Mouse (Mus musculus) CH12.LX (cell line): ENCODE measurements around the gene Far1. TPM values are rescaled to one million over a fixed set of nuclear protein-coding genes. Genes with fewer than 3 reads are reported as not detected.

ENCODE experiments used
- DNase-seq: peaks from one replicate; pipeline ENCODE4 v3.0.0-alpha.2; 2013; ENCODE audit errors: extremely low read depth
- H3K27ac ChIP-seq: 2 replicates; pipeline ENCODE4 v1.5.1; 2012; ENCODE audit warnings: low read depth, mild to moderate bottlenecking, control low read depth, moderate library complexity; ENCODE audit not compliant: insufficient read depth
- H3K27me3 ChIP-seq: replicated peaks from 2 replicates; pipeline ENCODE3; 2012; ENCODE audit warnings: inconsistent platforms
- H3K36me3 ChIP-seq, 2 experiments: replicated peaks in 1 of 2; 2 replicates each; pipeline versions ENCODE3 to v1.6.1; 2012; ENCODE audit warnings: inconsistent platforms in 1 of 2, low read length in 1 of 2, mild to moderate bottlenecking in 1 of 2, mixed read lengths in 1 of 2, moderate library complexity in 1 of 2; ENCODE audit not compliant: control insufficient read depth in 1 of 2, insufficient read depth in 1 of 2
- H3K4me1 ChIP-seq, 2 experiments: 2 replicates each; pipeline ENCODE4 v1.6.1; 2012; ENCODE audit warnings: inconsistent platforms in 1 of 2, moderate library complexity in 1 of 2; ENCODE audit not compliant: insufficient read depth in 2 of 2, control insufficient read depth in 1 of 2
- H3K4me2 ChIP-seq: 2 replicates; pipeline ENCODE4 v1.6.1; 2012; ENCODE audit warnings: low read depth, mild to moderate bottlenecking, control low read depth; ENCODE audit not compliant: poor library complexity, insufficient read depth, severe bottlenecking
- H3K4me3 ChIP-seq, 3 experiments: fragments of 150-350 bp in 1 of 3; sonication (generic) in 1 of 3; replicated peaks in 1 of 3; 2 replicates each; pipeline versions ENCODE3 to v1.5.1; 2011 to 2012; ENCODE audit warnings: low read depth in 2 of 3, low read length in 2 of 3, mild to moderate bottlenecking in 2 of 3, moderate library complexity in 2 of 3, control low read depth in 1 of 3, improper control_type of control experiment in 1 of 3, inconsistent platforms in 1 of 3, mixed read lengths in 1 of 3; ENCODE audit not compliant: poor library complexity in 1 of 3
- H3K79me2 ChIP-seq: replicated peaks from 2 replicates; pipeline ENCODE4 v1.6.1; 2012; ENCODE audit warnings: mild to moderate bottlenecking, moderate library complexity; ENCODE audit not compliant: control insufficient read depth, poor library complexity, insufficient read depth, severe bottlenecking; ENCODE audit errors: extremely low read depth
- H3K9ac ChIP-seq: 2 replicates; pipeline ENCODE4 v1.6.1; 2012; ENCODE audit warnings: low read depth, mild to moderate bottlenecking, control low read depth, moderate library complexity; ENCODE audit not compliant: insufficient read depth
- H3K9me3 ChIP-seq: replicated peaks from 2 replicates; pipeline ENCODE3; 2012; ENCODE audit warnings: low read length, inconsistent platforms, mixed read lengths
- BHLHE40 ChIP-seq: IDR thresholded peaks from 2 replicates; pipeline ENCODE4 v1.6.1; 2011; ENCODE audit warnings: mild to moderate bottlenecking, low read depth, low read length, improper control_type of control experiment
- CTCF ChIP-seq, 2 experiments: IDR thresholded peaks in 1 of 2; conservative IDR thresholded peaks in 1 of 2; 2 replicates each; pipeline ENCODE4 v1.5.1; 2011 to 2012; ENCODE audit warnings: low read depth in 2 of 2, low read length in 2 of 2, improper control_type of control experiment in 1 of 2, inconsistent platforms in 1 of 2, mild to moderate bottlenecking in 1 of 2, moderate library complexity in 1 of 2
- ELF1 ChIP-seq: IDR thresholded peaks from 2 replicates; pipeline ENCODE4 v1.6.1; 2014; ENCODE audit warnings: low read depth, mild to moderate bottlenecking, inconsistent platforms, low read length, improper control_type of control experiment
- EP300 ChIP-seq: IDR thresholded peaks from 2 replicates; pipeline ENCODE4 v1.6.1; 2011; ENCODE audit warnings: low read length, improper control_type of control experiment
- ETS1 ChIP-seq: conservative IDR thresholded peaks from 2 replicates; pipeline ENCODE4 v1.6.1; 2012; ENCODE audit warnings: low read depth, mild to moderate bottlenecking, inconsistent platforms, low read length, improper control_type of control experiment, moderate library complexity
- HCFC1 ChIP-seq: IDR thresholded peaks from 2 replicates; pipeline ENCODE4 v1.6.1; 2012; ENCODE audit warnings: low read depth, mild to moderate bottlenecking, inconsistent platforms, low read length, improper control_type of control experiment
- IRF4 ChIP-seq: IDR thresholded peaks from 2 replicates; pipeline ENCODE4 v1.6.1; 2014; ENCODE audit warnings: low read depth, mild to moderate bottlenecking, inconsistent platforms, low read length, improper control_type of control experiment
- JUN ChIP-seq: IDR thresholded peaks from 2 replicates; pipeline ENCODE4 v1.6.1; 2011; ENCODE audit warnings: low read depth, mild to moderate bottlenecking, low read length, improper control_type of control experiment, moderate library complexity; ENCODE audit not compliant: insufficient read depth
- JUND ChIP-seq: conservative IDR thresholded peaks from 2 replicates; pipeline ENCODE4 v1.6.1; 2011; ENCODE audit warnings: low read depth, low read length, improper control_type of control experiment
- KAT2A ChIP-seq: IDR thresholded peaks from 2 replicates; pipeline ENCODE4 v1.6.1; 2012; ENCODE audit warnings: low read length, improper control_type of control experiment, inconsistent platforms; ENCODE audit not compliant: insufficient replicate concordance
- NELFE ChIP-seq: IDR thresholded peaks from 2 replicates; pipeline ENCODE4 v1.6.1; 2011; ENCODE audit warnings: low read depth, low read length, improper control_type of control experiment
- POLR2A ChIP-seq: IDR thresholded peaks from 2 replicates; pipeline ENCODE4 v1.6.1; 2011; ENCODE audit warnings: low read depth, mild to moderate bottlenecking, improper control_type of control experiment, low read length
- SIN3A ChIP-seq: IDR thresholded peaks from 2 replicates; pipeline ENCODE4 v1.6.1; 2012; ENCODE audit warnings: low read length, improper control_type of control experiment, inconsistent platforms
- SMC3 ChIP-seq: IDR thresholded peaks from 2 replicates; pipeline ENCODE4 v1.6.1; 2011; ENCODE audit warnings: low read depth, low read length, improper control_type of control experiment
- USF1 ChIP-seq: IDR thresholded peaks from 2 replicates; pipeline ENCODE4 v1.6.1; 2014; ENCODE audit warnings: low read depth, mild to moderate bottlenecking, inconsistent platforms, low read length, improper control_type of control experiment
- ZKSCAN1 ChIP-seq: IDR thresholded peaks from 2 replicates; pipeline ENCODE4 v1.6.1; 2012; ENCODE audit warnings: low read depth, inconsistent platforms, low read length, improper control_type of control experiment, borderline replicate concordance
- ZMIZ1 ChIP-seq: IDR thresholded peaks from 2 replicates; pipeline ENCODE4 v1.6.1; 2012; ENCODE audit warnings: low read depth, mild to moderate bottlenecking, inconsistent platforms, low read length, improper control_type of control experiment
- dilution Hi-C: fragments of 300-500 bp; cut with MboI; formaldehyde crosslinking; loops from 2 replicates; pipeline ENCODE4 v1.14.3; 2020; ENCODE audit warnings: low sequenced_read_pairs; ENCODE audit not compliant: extremely low pct_unique_long_range_greater_than_20kb, extremely low pct_ligation_motif_present
- in situ Hi-C: fragments of 300-500 bp; cut with MboI; formaldehyde crosslinking; loops from 3 replicates; pipeline ENCODE4 v1.14.3; 2019; ENCODE audit warnings: low sequenced_read_pairs, low pct_ligation_motif_present, low pct_unique_long_range_greater_than_20kb, mixed read lengths
- polyA plus RNA-seq: library from polyadenylated mRNA; unstranded; fragments of >175 nt; gene quantifications from 2 replicates; pipeline ENCODE4 v1.2.1, GENCODE M21; 2012; ENCODE audit warnings: low read depth; ENCODE audit not compliant: insufficient read length
- total RNA-seq, 2 experiments: library from RNA; depleted of rRNA; stranded (reverse); fragments of 300-350 nt in 1 of 2; fragments of >200 nt in 1 of 2; gene quantifications; 2 replicates each; pipeline ENCODE4 v1.2.3; 2012 to 2014

Far1 gene
- total and polyA plus RNA-seq, 3 experiments = 73.4 to 170 (median 97.3) TPM

- no peak overlapping the region for H3K4me3 ChIP-seq
- H3K4me1 ChIP-seq = peaks cover 4 to 6% of the 10 kb centered on the region in 2 experiments; a peak in 2 of 4 replicates
- TF ChIP-seq JUN (peak; percentile 35; the same call in 1 of the 2 replicates), USF1 (no peak), BHLHE40 (peak; percentile 69), JUND (peak; percentile 74), KAT2A (no peak), POLR2A (no peak), HCFC1 (no peak), EP300 (peak; percentile 80), IRF4 (peak; percentile 74), ETS1 (no peak), ZKSCAN1 (no peak)
- no peak overlapping the region for H3K4me2 ChIP-seq
- no peak overlapping the region for H3K9ac ChIP-seq
- dilution Hi-C loops (no loop called here), in situ Hi-C loops (no loop called here)
- peaks cover 2% of the 10 kb centered on the region for H3K9me3 ChIP-seq
- no peaks in the 10 kb centered on the region for H3K36me3 ChIP-seq
- DNase-seq = peak; percentile 24
- H3K27ac ChIP-seq = no peak overlapping the region
- H3K79me2 ChIP-seq = no peaks in the 10 kb centered on the region
- no peaks in the 10 kb centered on the region for H3K27me3 ChIP-seq
These were observed 45.3 kb upstream of the Far1 start for GRCm38 (mm10) chr7:113468345-113468744.

- no peaks in the 10 kb centered on the region for H3K36me3 ChIP-seq
- H3K27ac ChIP-seq = no peak overlapping the region
- TF ChIP-seq KAT2A = no peak
- TF ChIP-seq SMC3 = no peak
- no peak for TF ChIP-seq NELFE
- TF ChIP-seq SIN3A = no peak
- TF ChIP-seq CTCF (conservative IDR thresholded peaks at IDR 0.05 in 1 of 2, IDR thresholded peaks at IDR 0.05 in 1 of 2; ENCODE audit: low read depth in 2 of 2, low read length in 2 of 2) = no peak
- no peak for TF ChIP-seq ZMIZ1
- no peak for TF ChIP-seq ELF1
- TF ChIP-seq, all 38 proteins: peak for 0
- Histone ChIP-seq H3K9me3 (peaks cover 2% of the 10 kb centered on the region), H3K4me3 (no peak overlapping the region), H3K9ac (no peak overlapping the region), H3K79me2 (no peaks in the 10 kb centered on the region), H3K27me3 (no peaks in the 10 kb centered on the region), H3K4me2 (no peak overlapping the region), H3K4me1 (peaks cover 4 to 6% of the 10 kb centered on the region in 2 experiments; a peak in 2 of 4 replicates)
- dilution Hi-C loops = no loop called here
- DNase-seq = no peak
- in situ Hi-C loops = no loop called here
These were observed 43.0 kb upstream of the Far1 start for GRCm38 (mm10) chr7:113470671-113471070.
